Mouse (Mus musculus) left cerebral cortex, adult 18-20 months (tissue): ENCODE results near the gene D130052B06Rik. TPM values are rescaled to one million over a fixed set of nuclear protein-coding genes. Genes with fewer than 3 reads are reported as not detected.

Experiments used
- DNase-seq, 2 experiments: peaks; one replicate each; pipeline ENCODE4 v3.0.0; 2021 to 2022; ENCODE audit warnings: low spot score in 2 of 2, mixed read lengths in 1 of 2
- total RNA-seq, 2 experiments: library from RNA; stranded (reverse); gene quantifications; 2 replicates each; pipeline ENCODE4 v1.2.3; 2021

D130052B06Rik gene
- total RNA-seq, 2 experiments from 2014 or later, result not detected

GRCm38 (mm10) chr11:33660016-33660913 is 61.2 kb downstream of the D130052B06Rik start:
- no peak for DNase-seq

GRCm38 (mm10) chr11:33663599-33663998 is 64.5 kb downstream of the D130052B06Rik start:
- DNase-seq, result no peak

GRCm38 (mm10) chr11:33668376-33668775 is 69.3 kb downstream of the D130052B06Rik start:
- DNase-seq, result no peak

GRCm38 (mm10) chr11:33670105-33670965 is 71.2 kb downstream of the D130052B06Rik start:
- DNase-seq, result no peak

Other genes with a start within 250 kb of the D130052B06Rik start
- gene Ranbp17, start 85.6 kb upstream of the D130052B06Rik start, total RNA-seq, result 1 to 10 TPM; 4.8 to 4.9 TPM
- not detected for gene Gabrp, start 20.3 kb upstream of the D130052B06Rik start, total RNA-seq